Mouse (Mus musculus) neural tube, embryonic 14.5 days (tissue): ENCODE results near the gene Abtb2. TPM values are rescaled to one million over a fixed set of nuclear protein-coding genes. Genes with fewer than 3 reads are reported as not detected.

Experiments used
- ATAC-seq: fragments of 200-750 bp; cut with Nextera tagmentation; 2 replicates; pipeline ENCODE4 v1.8.0; 2017; ENCODE audit warnings: low read depth, mild to moderate bottlenecking, moderate TSS enrichment, moderate library complexity
- H3K27ac ChIP-seq: fragments of 300-500 bp; sonication (generic); 2 replicates; pipeline ENCODE4 v1.5.1; 2014; ENCODE audit warnings: low read depth, mild to moderate bottlenecking, control low read depth, low read length, moderate library complexity, mixed read lengths
- H3K27me3 ChIP-seq: fragments of 300-500 bp; sonication (generic); 2 replicates; pipeline ENCODE4 v1.6.1; 2014; ENCODE audit warnings: low read length; ENCODE audit not compliant: control insufficient read depth, insufficient read depth
- H3K36me3 ChIP-seq: fragments of 300-500 bp; sonication (generic); 2 replicates; pipeline ENCODE4 v1.6.1; 2014; ENCODE audit warnings: low read length, mixed read lengths; ENCODE audit not compliant: control insufficient read depth, insufficient read depth
- H3K4me1 ChIP-seq: fragments of 300-500 bp; sonication (generic); 2 replicates; pipeline ENCODE4 v1.6.1; 2014; ENCODE audit warnings: low read length; ENCODE audit not compliant: control insufficient read depth, insufficient read depth
- H3K4me2 ChIP-seq: fragments of 300-500 bp; sonication (generic); 2 replicates; pipeline ENCODE4 v1.6.1; 2014; ENCODE audit warnings: mild to moderate bottlenecking, low read depth, low read length, control low read depth
- H3K4me3 ChIP-seq: fragments of 300-500 bp; sonication (generic); 2 replicates; pipeline ENCODE4 v1.5.1; 2014; ENCODE audit warnings: low read depth, low read length, control low read depth, mixed read lengths
- H3K9ac ChIP-seq: fragments of 300-500 bp; sonication (generic); replicated peaks from 2 replicates; pipeline ENCODE4 v1.6.1; 2014; ENCODE audit warnings: low read depth, mild to moderate bottlenecking, control low read depth, low read length, mixed read lengths
- H3K9me3 ChIP-seq: fragments of 300-500 bp; sonication (generic); 2 replicates; pipeline ENCODE4 v1.6.1; 2016; ENCODE audit warnings: low read length; ENCODE audit not compliant: control insufficient read depth
- WGBS: fragments of 180-500 bp; shearing (Covaris S2); extraction: QIAGEN DNeasy Blood & Tissue Kit; methylation state at CpG from one replicate; pipeline ENCODE4 v1.1.7; 2014; 5-methylcytosine and 5-hydroxymethylcytosine counted together
- polyA plus RNA-seq: library from polyadenylated mRNA; unstranded; fragments of >200 nt; fragmentation: Nextera tagmentation; extraction: Ambion mirVana; gene quantifications from 2 replicates; pipeline ENCODE4 v1.2.1, GENCODE M21; 2014

Gene Abtb2
- polyA plus RNA-seq, 1 experiment from 2014 or later: 7.8 TPM

GRCm38 (mm10) chr2:103618407-103618806 is 52.3 kb downstream of the Abtb2 start:
- no peak overlapping the region for H3K9ac ChIP-seq
- no peak overlapping the region for H3K27ac ChIP-seq
- H3K36me3 ChIP-seq: no peaks in the 10 kb centered on the region
- no peaks in the 10 kb centered on the region for H3K9me3 ChIP-seq
- ATAC-seq: no peak
- no peaks in the 10 kb centered on the region for H3K4me1 ChIP-seq
- H3K4me3 ChIP-seq: no peak overlapping the region
- no peak overlapping the region for H3K4me2 ChIP-seq
- H3K27me3 ChIP-seq: no peaks in the 10 kb centered on the region

GRCm38 (mm10) chr2:103622950-103623349 is 56.8 kb downstream of the Abtb2 start:
- H3K4me3 ChIP-seq: no peak overlapping the region
- no peak overlapping the region for H3K4me2 ChIP-seq
- no peaks in the 10 kb centered on the region for H3K36me3 ChIP-seq
- H3K27me3 ChIP-seq: no peaks in the 10 kb centered on the region
- H3K9me3 ChIP-seq: no peaks in the 10 kb centered on the region
- H3K27ac ChIP-seq: no peak overlapping the region
- H3K4me1 ChIP-seq: peaks cover 11% of the 10 kb centered on the region
- H3K9ac ChIP-seq: no peak overlapping the region
- 25% methylated on average over 4 of the region's 4 CpGs for WGBS
- ATAC-seq: no peak

GRCm38 (mm10) chr2:103625349-103625932 is 59.3 kb downstream of the Abtb2 start:
- peak; percentile 72 for ATAC-seq
- Histone ChIP-seq H3K4me1 (peaks cover 19% of the 10 kb centered on the region), H3K4me2 (0 out of 2 replicates have a peak overlapping the region, but pooled peaks have one; percentile 4), H3K36me3 (no peaks in the 10 kb centered on the region), H3K9ac (no peak overlapping the region), H3K4me3 (no peak overlapping the region), H3K9me3 (no peaks in the 10 kb centered on the region), H3K27me3 (no peaks in the 10 kb centered on the region; the same call in 1 of the 2 replicates), H3K27ac (peak overlapping the region; percentile 58; the same call in 1 of the 2 replicates)
- WGBS: 7% methylated on average over 7 of the region's 7 CpGs

GRCm38 (mm10) chr2:103627101-103627500 is 61.0 kb downstream of the Abtb2 start:
- no peak for ATAC-seq
- H3K4me1 ChIP-seq: peaks cover 20% of the 10 kb centered on the region
- no peak overlapping the region for H3K27ac ChIP-seq
- no peaks in the 10 kb centered on the region for H3K36me3 ChIP-seq
- H3K27me3 ChIP-seq: no peaks in the 10 kb centered on the region; the same call in 1 of the 2 replicates
- WGBS: 86% methylated on average over 7 of the region's 7 CpGs
- H3K4me2 ChIP-seq: no peak overlapping the region
- H3K9me3 ChIP-seq: no peaks in the 10 kb centered on the region
- H3K9ac ChIP-seq: no peak overlapping the region
- no peak overlapping the region for H3K4me3 ChIP-seq

GRCm38 (mm10) chr2:103629956-103630355 is 63.8 kb downstream of the Abtb2 start:
- H3K9ac ChIP-seq: no peak overlapping the region
- no peaks in the 10 kb centered on the region for H3K36me3 ChIP-seq
- H3K4me2 ChIP-seq: no peak overlapping the region
- H3K27ac ChIP-seq: no peak overlapping the region; the same call in 1 of the 2 replicates
- ATAC-seq: no peak
- H3K27me3 ChIP-seq: no peaks in the 10 kb centered on the region; the same call in 1 of the 2 replicates
- WGBS: 69% methylated on average over 5 of the region's 5 CpGs
- no peaks in the 10 kb centered on the region for H3K9me3 ChIP-seq
- H3K4me3 ChIP-seq: no peak overlapping the region
- H3K4me1 ChIP-seq: peaks cover 18% of the 10 kb centered on the region

GRCm38 (mm10) chr2:103631293-103631717 is 65.2 kb downstream of the Abtb2 start:
- Histone ChIP-seq H3K4me2 (no peak overlapping the region), H3K4me3 (no peak overlapping the region), H3K27me3 (no peaks in the 10 kb centered on the region; the same call in 1 of the 2 replicates), H3K36me3 (no peaks in the 10 kb centered on the region), H3K27ac (no peak overlapping the region), H3K4me1 (peaks cover 9% of the 10 kb centered on the region), H3K9me3 (no peaks in the 10 kb centered on the region), H3K9ac (no peak overlapping the region)
- peak; percentile 45; the same call in 1 of the 2 replicates for ATAC-seq
- 73% methylated on average over 7 of the region's 7 CpGs for WGBS

- 87% methylated on average over 5 of the region's 6 CpGs for WGBS
- Histone ChIP-seq H3K27ac (no peak overlapping the region), H3K4me2 (no peak overlapping the region), H3K9me3 (no peaks in the 10 kb centered on the region), H3K36me3 (no peaks in the 10 kb centered on the region), H3K27me3 (no peaks in the 10 kb centered on the region; the same call in 1 of the 2 replicates), H3K4me3 (no peak overlapping the region), H3K4me1 (peaks cover 9% of the 10 kb centered on the region), H3K9ac (no peak overlapping the region)
- no peak for ATAC-seq
Measured at GRCm38 (mm10) chr2:103632136-103632925, 66.2 kb downstream of the Abtb2 start.

GRCm38 (mm10) chr2:103632926-103633250 is 66.8 kb downstream of the Abtb2 start:
- no peak overlapping the region for H3K27ac ChIP-seq
- peaks cover 9% of the 10 kb centered on the region for H3K4me1 ChIP-seq
- H3K27me3 ChIP-seq: peaks cover under 1% of the 10 kb centered on the region; the same call in 1 of the 2 replicates
- WGBS: 94% methylated on average over 2 of the region's 2 CpGs
- no peaks in the 10 kb centered on the region for H3K36me3 ChIP-seq
- H3K4me2 ChIP-seq: no peak overlapping the region
- H3K9ac ChIP-seq: no peak overlapping the region
- no peak overlapping the region for H3K4me3 ChIP-seq
- no peaks in the 10 kb centered on the region for H3K9me3 ChIP-seq
- ATAC-seq: no peak
